Mouse (Mus musculus): ENCODE measurements around the gene Aig1. TPM values are rescaled to one million over a fixed set of nuclear protein-coding genes. Genes with fewer than 3 reads are reported as not detected.

Gene Aig1
- total RNA-seq, 2 experiments from 2014 or later, result 21.6 to 24.4 TPM

DNA sequence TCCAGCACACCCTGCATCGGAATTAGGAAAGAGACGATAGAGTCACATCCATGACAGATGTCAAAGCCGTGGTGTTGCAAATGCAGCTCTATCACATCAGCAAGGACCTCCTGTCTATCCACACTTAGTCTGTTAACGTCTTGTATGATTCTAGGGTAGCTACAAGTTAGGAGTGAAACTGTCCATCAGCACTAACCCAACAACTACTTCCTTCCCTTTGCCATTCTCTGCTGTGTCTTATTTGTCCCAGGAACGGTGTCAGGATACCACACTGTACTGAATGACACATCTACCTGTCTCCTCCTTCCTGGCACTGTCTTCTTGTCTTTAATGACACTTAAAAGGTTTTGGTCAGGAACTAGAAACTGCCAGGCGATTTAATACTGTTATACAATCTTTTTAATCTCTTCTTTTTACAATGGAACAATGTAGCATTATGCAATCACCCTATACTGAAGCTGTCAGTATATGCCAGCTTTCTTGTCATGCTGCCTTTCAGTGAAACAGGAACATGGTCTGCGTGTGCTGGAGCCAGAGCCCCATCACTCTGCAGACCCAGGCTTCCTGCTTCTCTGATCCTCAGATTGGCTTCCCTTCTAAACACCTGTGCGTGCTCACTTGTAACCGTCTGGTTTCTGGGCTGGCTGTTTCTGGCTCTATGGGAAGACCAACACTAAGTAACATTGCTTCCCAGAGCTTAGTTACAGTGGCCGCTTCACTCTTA, 214.9 kb downstream of the Aig1 start:
- DNase-seq (ENCODE audit: low spot score in 2 of 2), result no peak

DNA sequence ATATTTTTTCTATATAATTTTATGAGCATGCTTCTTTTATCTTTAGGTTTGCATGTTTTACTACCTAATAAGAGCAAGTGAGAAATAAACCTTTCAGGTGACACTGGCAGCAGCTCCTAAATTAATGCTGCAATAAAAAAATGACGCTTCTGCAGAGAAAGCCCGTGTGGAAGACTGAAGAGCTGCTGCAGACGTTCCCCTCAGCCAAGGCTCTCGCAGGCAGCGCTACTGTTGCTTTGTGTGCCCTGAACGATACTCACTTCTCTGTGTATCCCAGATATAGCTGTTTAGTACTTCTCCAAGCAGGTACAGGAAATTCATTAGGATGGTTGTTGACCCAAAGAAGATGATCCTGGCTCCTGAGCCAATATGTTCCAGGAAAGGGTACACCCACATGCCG, 215.5 kb downstream of the Aig1 start:
- no peak for DNase-seq (ENCODE audit: low spot score in 2 of 2)

DNA sequence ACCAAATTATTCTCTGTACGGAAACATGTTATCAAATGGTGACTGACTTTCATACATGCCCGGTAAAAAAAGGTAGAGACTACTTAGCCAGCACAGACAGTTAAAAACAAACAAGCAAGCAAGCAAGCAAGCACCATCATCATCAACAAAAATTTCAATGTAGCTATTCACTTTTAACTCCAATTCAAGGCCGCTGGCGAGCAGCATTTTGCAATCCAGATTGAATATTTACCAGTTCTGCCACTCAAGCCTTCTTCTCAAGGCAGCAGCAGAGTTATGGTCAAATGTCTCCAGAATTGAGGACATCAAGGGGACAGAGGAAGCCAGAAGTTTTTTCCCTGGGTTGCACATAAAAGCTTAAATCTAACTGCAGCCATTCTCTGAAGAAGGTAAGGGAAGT, 216.7 kb downstream of the Aig1 start:
- no peak for DNase-seq (ENCODE audit: low spot score in 2 of 2)

DNA sequence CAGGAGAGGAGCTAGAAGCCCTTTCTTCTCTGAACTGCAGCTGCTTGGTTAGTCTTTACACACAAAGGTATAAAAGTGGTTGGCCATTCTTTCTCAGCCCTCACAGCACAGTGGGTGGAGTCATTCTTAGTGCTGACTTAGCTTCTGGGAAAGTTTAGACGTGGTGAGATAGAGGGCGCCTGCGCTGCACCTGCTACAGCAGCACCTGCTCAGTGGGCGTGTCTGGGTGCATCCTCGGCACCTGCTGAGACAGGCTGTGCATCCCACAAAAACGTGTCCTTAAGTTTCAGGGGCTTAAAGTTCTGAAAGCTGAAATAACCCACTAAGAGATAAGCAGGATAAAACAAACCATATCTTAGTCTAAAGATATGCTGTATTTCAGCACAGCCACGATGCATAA, 227.0 kb downstream of the Aig1 start:
- no peak for DNase-seq (ENCODE audit: low spot score in 2 of 2)

DNA sequence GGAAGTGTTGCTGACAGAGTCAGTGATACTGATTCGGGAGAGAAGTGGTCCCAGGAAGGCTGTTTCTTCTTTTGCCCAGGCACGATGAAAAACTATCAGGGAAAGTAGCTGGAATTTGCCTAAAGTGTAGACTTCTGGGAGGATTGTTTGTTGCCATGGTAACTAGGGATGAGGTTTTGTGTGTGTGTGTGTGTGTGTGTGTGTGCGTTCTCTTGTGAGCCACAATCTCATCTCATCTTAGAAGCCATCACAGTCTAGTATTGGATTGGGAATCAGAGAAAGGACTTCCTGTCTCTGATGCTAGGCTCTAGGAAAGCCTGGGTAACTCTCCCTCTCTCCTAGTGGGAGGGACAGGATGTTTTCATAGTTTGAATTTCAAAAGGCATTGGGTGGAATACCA, 237.0 kb downstream of the Aig1 start:
- no peak for DNase-seq (ENCODE audit: low spot score in 2 of 2)

DNA sequence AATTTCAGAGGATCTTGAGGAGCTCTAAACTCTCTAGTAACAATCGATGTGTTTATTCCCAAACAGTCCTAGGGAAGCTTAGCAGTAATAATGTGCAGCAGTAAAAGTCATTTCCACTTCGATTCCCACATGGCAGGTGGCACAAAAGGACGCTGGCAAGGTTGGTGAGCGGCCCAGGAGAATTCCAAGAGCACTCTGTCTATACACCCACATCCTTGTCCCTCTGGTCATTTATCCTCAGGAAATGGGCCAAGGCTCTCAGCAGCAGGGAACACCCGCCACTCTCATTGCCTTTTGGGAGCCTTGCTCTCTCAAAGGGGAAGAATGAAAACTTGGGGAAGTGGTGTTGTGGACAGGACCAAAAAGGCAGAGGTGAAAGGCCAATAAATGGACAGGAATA, 245.0 kb downstream of the Aig1 start:
- no peak for DNase-seq (ENCODE audit: low spot score in 2 of 2)

DNA sequence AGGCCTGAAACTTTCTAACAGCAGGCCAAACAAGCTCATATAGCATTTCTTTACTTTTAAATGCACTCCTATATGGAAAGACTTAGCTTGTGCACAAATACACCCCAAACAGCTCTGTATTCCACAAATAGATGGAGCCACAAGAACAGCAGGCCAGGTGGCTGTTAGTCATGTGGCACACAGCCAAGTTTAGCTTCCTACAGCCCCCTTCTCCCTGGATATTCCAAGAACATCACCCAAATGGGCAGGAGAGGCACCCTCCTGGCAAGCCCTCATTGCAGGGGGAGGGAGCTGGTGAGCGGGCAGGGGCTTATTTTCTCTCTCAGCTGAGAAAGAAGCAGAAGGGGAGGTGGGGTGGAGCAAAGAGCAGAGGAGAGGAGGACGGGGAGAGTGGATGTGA, 267.9 kb downstream of the Aig1 start:
- DNase-seq (ENCODE audit: low spot score in 2 of 2), result no peak

DNA sequence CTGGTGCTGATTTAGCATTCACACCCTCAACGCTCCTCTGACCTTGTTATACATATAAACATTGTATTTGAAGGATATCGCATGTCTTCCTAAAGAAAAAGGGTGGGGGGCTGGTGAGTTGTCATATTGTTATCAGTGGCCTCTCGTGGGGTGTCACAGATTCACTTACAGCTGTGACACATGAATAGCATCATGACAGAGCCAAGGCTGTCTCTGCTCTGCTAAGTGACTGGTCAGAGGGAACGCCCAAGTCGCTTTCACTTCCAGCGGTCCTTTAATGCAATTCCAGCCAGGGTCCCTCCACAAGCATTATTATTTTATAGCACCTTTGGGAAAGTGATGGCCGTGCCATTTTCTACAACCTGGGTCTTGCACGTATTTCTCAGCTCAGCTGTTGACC, 271.3 kb downstream of the Aig1 start:
- DNase-seq (ENCODE audit: low spot score in 2 of 2), result no peak

Other genes with a start within 250 kb of the Aig1 start
- 10 to 100 TPM; 23.3 to 26.6 TPM for gene Hivep2, start 97.1 kb upstream of the Aig1 start, total RNA-seq (2021)